In genomic region chr1:72929774-72930173, GRCm38 (mm10) we compare ENCODE assay signal across 13 mouse cellular contexts. TPM values are rescaled to one million over a fixed set of nuclear protein-coding genes. Genes with fewer than 3 reads are reported as not detected.
DNase-seq lines count a peak whose midpoint lies in the region; ATAC-seq and TF ChIP-seq lines count a peak whose summit lies in the region.
"Had no signal": no experiment of that assay in that cellular context is flagged by ENCODE, and none has a peak within 500 bp of the region (broad histone marks: within the 10 kb centered on the region; RNA-seq: fewer than 3 reads in every experiment).

No protein-coding gene starts in this region.

- no peak overlapping the region for H3K4me2 ChIP-seq in kidney, postnatal 0 days (ENCODE audit: low read length)
- H3K4me2 ChIP-seq: hindbrain, embryonic 12.5 days; midbrain, embryonic 15.5 days had no signal

- 48% methylated on average over 4 of the region's 4 CpGs for WGBS in lung, adult 2 months
- WGBS in kidney, postnatal 0 days, result 53% methylated on average over 4 of the region's 4 CpGs

- ATAC-seq in kidney, postnatal 0 days (replicated peaks; ENCODE audit: low FRiP score, low read depth), result no peak
- ATAC-seq: midbrain, embryonic 15.5 days had no signal

- no peaks in the 10 kb centered on the region for H3K9me3 ChIP-seq in kidney, postnatal 0 days (replicated peaks; ENCODE audit: low read length)
- H3K9me3 ChIP-seq: hindbrain, embryonic 12.5 days; midbrain, embryonic 15.5 days had no signal

- no peaks in the 10 kb centered on the region; the same call in none of the 2 replicates for H3K4me1 ChIP-seq in lung, adult 2 months (ENCODE audit: control insufficient read depth, insufficient read depth, low read length)
- H3K4me1 ChIP-seq in kidney, postnatal 0 days (replicated peaks; ENCODE audit: insufficient read depth, low read length), result no peaks in the 10 kb centered on the region
- H3K4me1 ChIP-seq: hindbrain, embryonic 12.5 days; midbrain, embryonic 15.5 days had no signal

- H3K4me3 ChIP-seq in lung, adult 2 months (replicated peaks; ENCODE audit: extremely low read depth, low read depth, low read length), result no peak overlapping the region
- H3K4me3 ChIP-seq in kidney, postnatal 0 days (replicated peaks; ENCODE audit: low read depth, low read length), result no peak overlapping the region
- H3K4me3 ChIP-seq: hindbrain, embryonic 12.5 days; left cerebral cortex, adult 2 months; midbrain, embryonic 15.5 days had no signal

- TF ChIP-seq POLR2A in lung, adult 2 months (IDR thresholded peaks at IDR 0.05; ENCODE audit: borderline replicate concordance, extremely low read depth, low read depth, low read length), result no peak

- H3K27ac ChIP-seq in kidney, postnatal 0 days, result no peak overlapping the region
- H3K27ac ChIP-seq: hindbrain, embryonic 12.5 days; left cerebral cortex, adult 2 months; liver, embryonic 14.5 days; midbrain, embryonic 15.5 days had no signal

- DNase-seq in heart, adult 9 months (ENCODE audit: low spot score in 2 of 2), result peak; percentile 17 to 27
- no peak for DNase-seq in heart, postnatal 36 days
- DNase-seq in lung, adult 18-20 months, result peak; percentile 56 to 71
- DNase-seq in lung, adult 2 months, result no peak
- DNase-seq in kidney, postnatal 0 days (ENCODE audit: low spot score), result peak; percentile 21
- peak; percentile 29 to 63 for DNase-seq in lung, postnatal 4 days
- no peak for DNase-seq in left cerebral cortex, postnatal 25 days (ENCODE audit: low spot score in 2 of 2)
- no peak for DNase-seq in thymus, adult 18-20 months
- DNase-seq: right cerebral cortex, postnatal 4 days had no signal

- intact Hi-C loops in heart, postnatal 36 days (cut with DNase I), result loop anchor here (5.0 kb wide), 1 partner anchor 63 kb away; no protein-coding TSS in a partner anchor
- intact Hi-C loops in left cerebral cortex, postnatal 25 days (cut with DNase I), result no loop called here

- H3K27me3 ChIP-seq in kidney, postnatal 0 days (ENCODE audit: insufficient read depth, low read length), result no peaks in the 10 kb centered on the region
- H3K27me3 ChIP-seq: hindbrain, embryonic 12.5 days; midbrain, embryonic 15.5 days had no signal

- no peak overlapping the region for H3K9ac ChIP-seq in kidney, postnatal 0 days (ENCODE audit: low read depth, low read length)
- H3K9ac ChIP-seq: hindbrain, embryonic 12.5 days; liver, embryonic 14.5 days; midbrain, embryonic 15.5 days had no signal

- no peaks in the 10 kb centered on the region for H3K36me3 ChIP-seq in kidney, postnatal 0 days (ENCODE audit: insufficient read depth, low read length)
- H3K36me3 ChIP-seq: hindbrain, embryonic 12.5 days; midbrain, embryonic 15.5 days had no signal

- no peak for TF ChIP-seq CTCF in lung, adult 2 months (IDR thresholded peaks at IDR 0.05; ENCODE audit: insufficient read depth, low read length)
- TF ChIP-seq CTCF in kidney, postnatal 0 days (IDR thresholded peaks at IDR 0.05; ENCODE audit: low read depth), result no peak

RNA-seq across cellular contexts. Expression of gene Igfbp5, which starts 55.1 kb away (rescaled TPM):
- total RNA-seq in heart, postnatal 36 days (2021), result 100 to 1,000 TPM in 1 of 2 experiments, 10 to 100 TPM in 1; 95.6 to 123 TPM
- 91.2 and 118 TPM in 2 replicates for polyA plus RNA-seq in lung, adult 2 months (2012; rRNA removed)
- 87.7 and 95.0 TPM in 2 replicates for polyA plus RNA-seq in kidney, postnatal 0 days (2015; fragmentation: Nextera tagmentation; extraction: Ambion mirVana)
- 10 to 100 TPM; 45.6 to 55.1 TPM for total RNA-seq in left cerebral cortex, postnatal 25 days (2021)

Comparison
In these comparisons a context has a peak if more than half of its experiments do, and no peak if none do; other contexts are left out.
1. DNase-seq: peak in heart, adult 9 months (2 of 2), lung, adult 18-20 months (2 of 2), kidney, postnatal 0 days (single experiment) and lung, postnatal 4 days (2 of 2); none in heart, postnatal 36 days (0 of 2), lung, adult 2 months (single experiment), left cerebral cortex, postnatal 25 days (0 of 2) and thymus, adult 18-20 months (0 of 2).